Mouse (Mus musculus) c-Kit-positive CD71-negative TER-119-negative erythroid progenitor cells, embryonic 14.5 days (primary cell): Measurements from ENCODE around the gene Thap3.

Source experiments
- DNase-seq: peaks from one replicate; pipeline ENCODE4 v3.0.0-alpha.2; 2013; ENCODE audit warnings: low read depth

Gene Thap3

GRCm38 (mm10) chr4:152009076-152010051 is 20.6 kb upstream of the Thap3 start:
- no peak for DNase-seq

GRCm38 (mm10) chr4:152008622-152009075 is 19.9 kb upstream of the Thap3 start, which contains the start of gene Klhl21:
Gene Klhl21 (plus strand): TSS chr4:152008803.
- peak; percentile 93 for DNase-seq

- no peak for DNase-seq
Measured at GRCm38 (mm10) chr4:152008148-152008500, 19.3 kb upstream of the Thap3 start.

- DNase-seq = no peak
Measured at GRCm38 (mm10) chr4:152007481-152008147, 18.8 kb upstream of the Thap3 start.

- DNase-seq = no peak
Measured at GRCm38 (mm10) chr4:152006812-152007211, 18.0 kb upstream of the Thap3 start.

- DNase-seq = no peak
Measured at GRCm38 (mm10) chr4:152006137-152006536, 17.3 kb upstream of the Thap3 start.

GRCm38 (mm10) chr4:152002063-152002462 is 13.3 kb upstream of the Thap3 start:
- no peak for DNase-seq

- DNase-seq = no peak
Measured at GRCm38 (mm10) chr4:152001335-152001734, 12.5 kb upstream of the Thap3 start.

GRCm38 (mm10) chr4:152000906-152001305 is 12.1 kb upstream of the Thap3 start:
- DNase-seq = no peak

GRCm38 (mm10) chr4:151999481-151999880 is 10.7 kb upstream of the Thap3 start:
- no peak for DNase-seq

- no peak for DNase-seq
Measured at GRCm38 (mm10) chr4:151997701-151998100, 8.9 kb upstream of the Thap3 start.

GRCm38 (mm10) chr4:151996951-151997222 is 8.1 kb upstream of the Thap3 start:
- DNase-seq = no peak

GRCm38 (mm10) chr4:151996173-151996950 is 7.6 kb upstream of the Thap3 start, which contains the start of gene Phf13:
Gene Phf13 (minus strand): TSS chr4:151996258.
- DNase-seq = peak; percentile 96

- DNase-seq = no peak
Measured at GRCm38 (mm10) chr4:151995371-151996172, 6.8 kb upstream of the Thap3 start.

GRCm38 (mm10) chr4:151994228-151995171 is 5.7 kb upstream of the Thap3 start:
- no peak for DNase-seq

GRCm38 (mm10) chr4:151993035-151993434 is 4.2 kb upstream of the Thap3 start:
- no peak for DNase-seq

- DNase-seq = no peak
Measured at GRCm38 (mm10) chr4:151992091-151992490, 3.3 kb upstream of the Thap3 start.

GRCm38 (mm10) chr4:151989110-151989488 is 302 bp upstream of the Thap3 start:
- DNase-seq = no peak

GRCm38 (mm10) chr4:151988014-151988341 is 819 bp downstream of the Thap3 start:
- no peak for DNase-seq

- no peak for DNase-seq
Measured at GRCm38 (mm10) chr4:151986650-151987049, 2.1 kb downstream of the Thap3 start.

GRCm38 (mm10) chr4:151985886-151986285 is 2.9 kb downstream of the Thap3 start:
- no peak for DNase-seq
